Mouse (Mus musculus) heart, embryonic 15.5 days (tissue): Measurements from ENCODE around the gene Gnb5. TPM values are rescaled to one million over a fixed set of nuclear protein-coding genes. Genes with fewer than 3 reads are reported as not detected.

Experiments
- ATAC-seq: fragments of 200-750 bp; cut with Nextera tagmentation; replicated peaks from 2 replicates; pipeline ENCODE4 v1.8.0; 2017; ENCODE audit warnings: low read depth, moderate TSS enrichment; ENCODE audit not compliant: insufficient number of reproducible peaks, insufficient read depth, low FRiP score
- H3K27ac ChIP-seq: fragments of 300-500 bp; sonication (generic); 2 replicates; pipeline ENCODE4 v1.5.1; 2015; ENCODE audit warnings: mild to moderate bottlenecking, inconsistent platforms
- H3K27me3 ChIP-seq: fragments of 300-500 bp; sonication (generic); 2 replicates; pipeline ENCODE4 v1.6.1; 2015; ENCODE audit warnings: inconsistent platforms
- H3K36me3 ChIP-seq: fragments of 300-500 bp; sonication (generic); 2 replicates; pipeline ENCODE4 v1.6.1; 2015; ENCODE audit warnings: mild to moderate bottlenecking, inconsistent platforms
- H3K4me1 ChIP-seq: fragments of 300-500 bp; sonication (generic); replicated peaks from 2 replicates; pipeline ENCODE4 v1.6.1; 2015; ENCODE audit warnings: inconsistent platforms
- H3K4me2 ChIP-seq: fragments of 300-500 bp; sonication (generic); 2 replicates; pipeline ENCODE4 v1.6.1; 2015; ENCODE audit warnings: inconsistent platforms, mild to moderate bottlenecking, moderate library complexity
- H3K4me3 ChIP-seq: fragments of 300-500 bp; sonication (generic); 2 replicates; pipeline ENCODE4 v1.5.1; 2015; ENCODE audit warnings: mild to moderate bottlenecking, inconsistent platforms
- H3K9ac ChIP-seq: fragments of 300-500 bp; sonication (generic); 2 replicates; pipeline ENCODE4 v1.6.1; 2015; ENCODE audit warnings: mild to moderate bottlenecking, inconsistent platforms
- H3K9me3 ChIP-seq: fragments of 300-500 bp; sonication (generic); replicated peaks from 2 replicates; pipeline ENCODE4 v1.6.1; 2016; ENCODE audit warnings: inconsistent platforms
- WGBS: fragments of 180-500 bp; shearing (Covaris S2); methylation state at CpG from one replicate; pipeline ENCODE4 v1.1.7; 2015; ENCODE audit warnings: mixed read lengths; 5-methylcytosine and 5-hydroxymethylcytosine counted together
- polyA plus RNA-seq: library from polyadenylated mRNA; unstranded; fragments of >200 nt; fragmentation: Nextera tagmentation; extraction: Ambion mirVana; gene quantifications from 2 replicates; pipeline ENCODE4 v1.2.1, GENCODE M21; 2015

Gnb5 gene
- polyA plus RNA-seq, 1 experiment from 2014 or later = 56.1 TPM

GRCm38 (mm10) chr9:75307015-75307414 lies 927 bp downstream of the Gnb5 start:
- H3K4me3 ChIP-seq = no peak overlapping the region
- H3K4me1 ChIP-seq = peaks cover 3% of the 10 kb centered on the region; the same call in 1 of the 2 replicates
- H3K27ac ChIP-seq = no peak overlapping the region
- H3K4me2 ChIP-seq = no peak overlapping the region
- WGBS = 81% methylated on average over 5 of the region's 5 CpGs
- H3K9me3 ChIP-seq = no peaks in the 10 kb centered on the region
- H3K9ac ChIP-seq = no peak overlapping the region
- ATAC-seq = no peak
- H3K36me3 ChIP-seq = no peaks in the 10 kb centered on the region
- no peaks in the 10 kb centered on the region for H3K27me3 ChIP-seq

- H3K4me2 ChIP-seq = no peak overlapping the region
- H3K27ac ChIP-seq = no peak overlapping the region
- no peaks in the 10 kb centered on the region for H3K36me3 ChIP-seq
- H3K4me3 ChIP-seq = no peak overlapping the region
- no peak for ATAC-seq
- WGBS = 59% methylated on average over 5 of the region's 5 CpGs
- H3K27me3 ChIP-seq = no peaks in the 10 kb centered on the region
- H3K9ac ChIP-seq = no peak overlapping the region
- H3K4me1 ChIP-seq = peaks cover 7% of the 10 kb centered on the region
- H3K9me3 ChIP-seq = no peaks in the 10 kb centered on the region
Measured at GRCm38 (mm10) chr9:75308621-75309020, 2.5 kb downstream of the Gnb5 start.

GRCm38 (mm10) chr9:75312008-75312407 lies 5.9 kb downstream of the Gnb5 start:
- Histone ChIP-seq H3K4me2 (no peak overlapping the region), H3K27me3 (no peaks in the 10 kb centered on the region), H3K4me3 (no peak overlapping the region), H3K4me1 (peaks cover 18% of the 10 kb centered on the region), H3K9me3 (no peaks in the 10 kb centered on the region), H3K9ac (no peak overlapping the region), H3K36me3 (no peaks in the 10 kb centered on the region), H3K27ac (no peak overlapping the region)
- no peak for ATAC-seq
- WGBS = 18% methylated on average over 4 of the region's 4 CpGs

- Histone ChIP-seq H3K9ac (peak overlapping the region; percentile 70; the same call in 1 of the 2 replicates), H3K36me3 (no peaks in the 10 kb centered on the region), H3K4me1 (peaks cover 18% of the 10 kb centered on the region), H3K27me3 (no peaks in the 10 kb centered on the region), H3K9me3 (no peaks in the 10 kb centered on the region), H3K4me2 (peak overlapping the region; percentile 84), H3K27ac (peak overlapping the region; percentile 88), H3K4me3 (peak overlapping the region; percentile 78)
- ATAC-seq = no peak
- WGBS = 5% methylated on average over 7 of the region's 11 CpGs
Measured at GRCm38 (mm10) chr9:75313138-75313831, 7.2 kb downstream of the Gnb5 start.

GRCm38 (mm10) chr9:75313832-75314516 lies 7.9 kb downstream of the Gnb5 start:
- Histone ChIP-seq H3K9me3 (no peaks in the 10 kb centered on the region), H3K9ac (peak overlapping the region; percentile 70), H3K4me3 (peak overlapping the region; percentile 78), H3K4me1 (peaks cover 18% of the 10 kb centered on the region), H3K27ac (peak overlapping the region; percentile 88), H3K36me3 (no peaks in the 10 kb centered on the region), H3K27me3 (no peaks in the 10 kb centered on the region), H3K4me2 (peak overlapping the region; percentile 84)
- peak; percentile 87 for ATAC-seq
- WGBS = under 1% methylated on average over 52 of the region's 52 CpGs

- Histone ChIP-seq H3K4me3 (peak overlapping the region; percentile 78), H3K9me3 (no peaks in the 10 kb centered on the region), H3K4me1 (peaks cover 22% of the 10 kb centered on the region), H3K9ac (peak overlapping the region; percentile 70), H3K27ac (peak overlapping the region; percentile 88), H3K27me3 (no peaks in the 10 kb centered on the region), H3K36me3 (no peaks in the 10 kb centered on the region), H3K4me2 (peak overlapping the region; percentile 84)
- ATAC-seq = no peak
- WGBS = 4% methylated on average over 22 of the region's 22 CpGs
Measured at GRCm38 (mm10) chr9:75314517-75315105, 8.5 kb downstream of the Gnb5 start.

- WGBS = 76% methylated on average over 3 of the region's 3 CpGs
Measured at GRCm38 (mm10) chr9:75315238-75315637, 9.2 kb downstream of the Gnb5 start.

GRCm38 (mm10) chr9:75316771-75317170 lies 10.7 kb downstream of the Gnb5 start:
- Histone ChIP-seq H3K36me3 (no peaks in the 10 kb centered on the region), H3K4me3 (no peak overlapping the region), H3K9ac (no peak overlapping the region), H3K4me2 (no peak overlapping the region), H3K27ac (no peak overlapping the region), H3K4me1 (peaks cover 30% of the 10 kb centered on the region), H3K9me3 (no peaks in the 10 kb centered on the region), H3K27me3 (no peaks in the 10 kb centered on the region)
- ATAC-seq = no peak
- WGBS = 89% methylated on average over 6 of the region's 6 CpGs

More at GRCm38 (mm10) chr9:75315238-75315637, 9.2 kb downstream of the Gnb5 start:
- ATAC-seq = no peak
- no peaks in the 10 kb centered on the region for H3K36me3 ChIP-seq
- peak overlapping the region; percentile 78 for H3K4me3 ChIP-seq
- no peaks in the 10 kb centered on the region for H3K9me3 ChIP-seq
- peak overlapping the region; percentile 84 for H3K4me2 ChIP-seq
- H3K4me1 ChIP-seq = peaks cover 27% of the 10 kb centered on the region
- H3K9ac ChIP-seq = no peak overlapping the region
- H3K27me3 ChIP-seq = no peaks in the 10 kb centered on the region
- no peak overlapping the region for H3K27ac ChIP-seq

- 89% methylated on average over 2 of the region's 2 CpGs for WGBS
Measured at GRCm38 (mm10) chr9:75318196-75318595, 12.1 kb downstream of the Gnb5 start.

GRCm38 (mm10) chr9:75319365-75319764 lies 13.3 kb downstream of the Gnb5 start:
- no peak overlapping the region for H3K4me3 ChIP-seq
- peak overlapping the region; percentile 76 for H3K27ac ChIP-seq
- 72% methylated on average over 3 of the region's 3 CpGs for WGBS
- H3K36me3 ChIP-seq = no peaks in the 10 kb centered on the region
- H3K4me1 ChIP-seq = peaks cover 25% of the 10 kb centered on the region
- no peaks in the 10 kb centered on the region for H3K9me3 ChIP-seq
- ATAC-seq = no peak
- H3K9ac ChIP-seq = no peak overlapping the region
- H3K4me2 ChIP-seq = no peak overlapping the region
- H3K27me3 ChIP-seq = no peaks in the 10 kb centered on the region

More at GRCm38 (mm10) chr9:75318196-75318595, 12.1 kb downstream of the Gnb5 start:
- H3K4me1 ChIP-seq = peaks cover 32% of the 10 kb centered on the region
- no peak overlapping the region for H3K4me2 ChIP-seq
- no peak for ATAC-seq
- no peaks in the 10 kb centered on the region for H3K9me3 ChIP-seq
- no peak overlapping the region for H3K4me3 ChIP-seq
- no peak overlapping the region for H3K27ac ChIP-seq
- H3K36me3 ChIP-seq = no peaks in the 10 kb centered on the region
- no peaks in the 10 kb centered on the region for H3K27me3 ChIP-seq
- H3K9ac ChIP-seq = no peak overlapping the region

GRCm38 (mm10) chr9:75322099-75322885 lies 16.2 kb downstream of the Gnb5 start:
- ATAC-seq = 0 out of 2 replicates have a peak, but pooled peaks have one; percentile 40
- H3K9ac ChIP-seq = no peak overlapping the region
- H3K36me3 ChIP-seq = no peaks in the 10 kb centered on the region; the same call in 1 of the 2 replicates
- WGBS = 59% methylated on average over 13 of the region's 13 CpGs
- no peaks in the 10 kb centered on the region for H3K27me3 ChIP-seq
- peak overlapping the region; percentile 37 for H3K27ac ChIP-seq
- no peak overlapping the region for H3K4me3 ChIP-seq
- no peak overlapping the region for H3K4me2 ChIP-seq
- peaks cover 14% of the 10 kb centered on the region for H3K4me1 ChIP-seq
- H3K9me3 ChIP-seq = no peaks in the 10 kb centered on the region
